Mouse (Mus musculus) liver, embryonic 11.5 days (tissue): ENCODE results near the gene Gimap1. TPM values are rescaled to one million over a fixed set of nuclear protein-coding genes. Genes with fewer than 3 reads are reported as not detected.

Source experiments
- ATAC-seq: fragments of 200-750 bp; cut with Nextera tagmentation; replicated peaks from 2 replicates; pipeline ENCODE4 v1.8.0; 2017; ENCODE audit warnings: moderate number of reproducible peaks, mild to moderate bottlenecking, moderate TSS enrichment, moderate library complexity; ENCODE audit not compliant: low FRiP score
- DNase-seq: peaks from one replicate; pipeline ENCODE4 v3.0.0-alpha.2; 2017; ENCODE audit warnings: low spot score
- H3K27ac ChIP-seq: fragments of 300-500 bp; sonication (generic); 2 replicates; pipeline ENCODE4 v1.5.1; 2014; ENCODE audit warnings: mild to moderate bottlenecking, low read depth, low read length, control low read depth
- H3K27me3 ChIP-seq: fragments of 300-500 bp; sonication (generic); replicated peaks from 2 replicates; pipeline ENCODE4 v1.6.1; 2014; ENCODE audit warnings: low read length, mixed read lengths; ENCODE audit not compliant: control insufficient read depth, insufficient read depth
- H3K36me3 ChIP-seq: fragments of 300-500 bp; sonication (generic); 2 replicates; pipeline ENCODE4 v1.6.1; 2014; ENCODE audit warnings: mild to moderate bottlenecking, low read length, moderate library complexity, mixed read lengths; ENCODE audit not compliant: control insufficient read depth, insufficient read depth
- H3K4me1 ChIP-seq: fragments of 300-500 bp; sonication (generic); replicated peaks from 2 replicates; pipeline ENCODE4 v1.6.1; 2014; ENCODE audit warnings: low read length, mixed read lengths; ENCODE audit not compliant: control insufficient read depth, insufficient read depth
- H3K4me2 ChIP-seq: fragments of 300-500 bp; sonication (generic); 2 replicates; pipeline ENCODE4 v1.6.1; 2014; ENCODE audit warnings: mild to moderate bottlenecking, control low read depth, moderate library complexity
- H3K4me3 ChIP-seq: fragments of 300-500 bp; sonication (generic); 2 replicates; pipeline ENCODE4 v1.5.1; 2014; ENCODE audit warnings: low read depth, low read length, control low read depth
- H3K9ac ChIP-seq: fragments of 300-500 bp; sonication (generic); 2 replicates; pipeline ENCODE4 v1.6.1; 2014; ENCODE audit warnings: low read depth, low read length, control low read depth
- H3K9me3 ChIP-seq: fragments of 300-500 bp; sonication (generic); 2 replicates; pipeline ENCODE4 v1.6.1; 2016; ENCODE audit warnings: low read length, inconsistent platforms, mixed read lengths; ENCODE audit not compliant: control insufficient read depth
- WGBS: fragments of 180-500 bp; shearing (Covaris S2); extraction: QIAGEN DNeasy Blood & Tissue Kit; methylation state at CpG from one replicate; pipeline ENCODE4 v1.1.7; 2014; 5-methylcytosine and 5-hydroxymethylcytosine counted together
- polyA plus RNA-seq: library from polyadenylated mRNA; unstranded; fragments of >200 nt; fragmentation: Nextera tagmentation; extraction: Ambion mirVana; gene quantifications from 2 replicates; pipeline ENCODE4 v1.2.1, GENCODE M21; 2014

Gene Gimap1
- polyA plus RNA-seq, 1 experiment from 2014 or later = 14.1 TPM

GRCm38 (mm10) chr6:48732864-48733304 lies 6.0 kb upstream of the Gimap1 start:
- Histone ChIP-seq H3K27ac (no peak overlapping the region), H3K27me3 (no peaks in the 10 kb centered on the region), H3K9ac (no peak overlapping the region), H3K36me3 (no peaks in the 10 kb centered on the region), H3K4me3 (no peak overlapping the region), H3K4me2 (no peak overlapping the region), H3K9me3 (no peaks in the 10 kb centered on the region), H3K4me1 (no peaks in the 10 kb centered on the region)
- DNase-seq = no peak
- WGBS = 30% methylated on average over 8 of the region's 8 CpGs
- no peak for ATAC-seq

- H3K4me2 ChIP-seq = no peak overlapping the region
- no peak for ATAC-seq
Observed at GRCm38 (mm10) chr6:48733660-48734059, 5.2 kb upstream of the Gimap1 start.

GRCm38 (mm10) chr6:48737053-48737452 lies 1.8 kb upstream of the Gimap1 start:
- no peaks in the 10 kb centered on the region for H3K9me3 ChIP-seq
- H3K9ac ChIP-seq = no peak overlapping the region
- no peak for DNase-seq
- no peaks in the 10 kb centered on the region for H3K36me3 ChIP-seq
- H3K4me1 ChIP-seq = peaks cover 6% of the 10 kb centered on the region; the same call in 1 of the 2 replicates
- H3K4me3 ChIP-seq = no peak overlapping the region
- no peak for ATAC-seq
- 64% methylated on average over 2 of the region's 2 CpGs for WGBS
- no peak overlapping the region for H3K4me2 ChIP-seq
- no peaks in the 10 kb centered on the region for H3K27me3 ChIP-seq
- H3K27ac ChIP-seq = no peak overlapping the region

More at GRCm38 (mm10) chr6:48733660-48734059, 5.2 kb upstream of the Gimap1 start:
- no peaks in the 10 kb centered on the region for H3K9me3 ChIP-seq
- H3K27ac ChIP-seq = no peak overlapping the region
- H3K4me3 ChIP-seq = no peak overlapping the region
- 85% methylated on average over 1 of the region's 1 CpGs for WGBS
- H3K36me3 ChIP-seq = no peaks in the 10 kb centered on the region
- H3K27me3 ChIP-seq = no peaks in the 10 kb centered on the region
- no peak overlapping the region for H3K9ac ChIP-seq
- no peak for DNase-seq
- no peaks in the 10 kb centered on the region for H3K4me1 ChIP-seq

GRCm38 (mm10) chr6:48737688-48738087 lies 1.2 kb upstream of the Gimap1 start:
- ATAC-seq (no peak), DNase-seq (no peak)
- Histone ChIP-seq H3K9ac (no peak overlapping the region), H3K27me3 (no peaks in the 10 kb centered on the region), H3K9me3 (no peaks in the 10 kb centered on the region), H3K4me2 (no peak overlapping the region), H3K27ac (no peak overlapping the region), H3K4me1 (peaks cover 8% of the 10 kb centered on the region; the same call in 1 of the 2 replicates), H3K4me3 (no peak overlapping the region), H3K36me3 (no peaks in the 10 kb centered on the region)
- 86% methylated on average over 5 of the region's 5 CpGs for WGBS

GRCm38 (mm10) chr6:48739780-48740055 lies 864 bp downstream of the Gimap1 start:
- peak overlapping the region; percentile 43 for H3K4me2 ChIP-seq
- H3K4me3 ChIP-seq = peak overlapping the region; percentile 15; the same call in 1 of the 2 replicates
- no peak for ATAC-seq

GRCm38 (mm10) chr6:48740501-48741169 lies 1.8 kb downstream of the Gimap1 start:
- peak overlapping the region; percentile 43 for H3K4me2 ChIP-seq
- peaks cover 10% of the 10 kb centered on the region; the same call in 1 of the 2 replicates for H3K4me1 ChIP-seq
- H3K9me3 ChIP-seq = no peaks in the 10 kb centered on the region
- H3K4me3 ChIP-seq = 0 out of 2 replicates have a peak overlapping the region, but pooled peaks have one; percentile 10
- 45% methylated on average over 3 of the region's 3 CpGs for WGBS
- no peak for DNase-seq
- ATAC-seq = no peak
- H3K27ac ChIP-seq = 0 out of 2 replicates have a peak overlapping the region, but pooled peaks have one; percentile 27
- H3K36me3 ChIP-seq = no peaks in the 10 kb centered on the region
- no peak overlapping the region for H3K9ac ChIP-seq
- no peaks in the 10 kb centered on the region for H3K27me3 ChIP-seq

More at GRCm38 (mm10) chr6:48739780-48740055, 864 bp downstream of the Gimap1 start:
- Histone ChIP-seq H3K36me3 (no peaks in the 10 kb centered on the region), H3K27me3 (no peaks in the 10 kb centered on the region), H3K4me1 (peaks cover 10% of the 10 kb centered on the region; the same call in 1 of the 2 replicates), H3K27ac (no peak overlapping the region), H3K9me3 (no peaks in the 10 kb centered on the region), H3K9ac (no peak overlapping the region)
- WGBS = 60% methylated on average over 3 of the region's 3 CpGs
- no peak for DNase-seq

- Histone ChIP-seq H3K27ac (peak overlapping the region; percentile 44; the same call in 1 of the 2 replicates), H3K4me3 (no peak overlapping the region), H3K9ac (no peak overlapping the region), H3K27me3 (no peaks in the 10 kb centered on the region), H3K36me3 (no peaks in the 10 kb centered on the region), H3K9me3 (no peaks in the 10 kb centered on the region), H3K4me1 (peaks cover 10% of the 10 kb centered on the region; the same call in 1 of the 2 replicates), H3K4me2 (peak overlapping the region; percentile 29)
- WGBS = 26% methylated on average over 3 of the region's 3 CpGs
- ATAC-seq (0 out of 2 replicates have a peak, but pooled peaks have one; percentile 18), DNase-seq (no peak)
Observed at GRCm38 (mm10) chr6:48741273-48741672, 2.4 kb downstream of the Gimap1 start.

GRCm38 (mm10) chr6:48741711-48742206 lies 2.9 kb downstream of the Gimap1 start:
- H3K27me3 ChIP-seq = no peaks in the 10 kb centered on the region
- H3K36me3 ChIP-seq = no peaks in the 10 kb centered on the region
- peaks cover 12% of the 10 kb centered on the region; the same call in 1 of the 2 replicates for H3K4me1 ChIP-seq
- H3K27ac ChIP-seq = peak overlapping the region; percentile 44; the same call in 1 of the 2 replicates
- H3K4me3 ChIP-seq = no peak overlapping the region
- 0 out of 2 replicates have a peak overlapping the region, but pooled peaks have one; percentile 2 for H3K9ac ChIP-seq
- DNase-seq (no peak), ATAC-seq (no peak; the same call in 1 of the 2 replicates)
- H3K9me3 ChIP-seq = no peaks in the 10 kb centered on the region
- WGBS = 27% methylated on average over 9 of the region's 9 CpGs
- peak overlapping the region; percentile 65 for H3K4me2 ChIP-seq
